Mouse (Mus musculus): ENCODE measurements at regions not wholly inside any gene's neighbourhood (a gene's known extent, or its start where the extent isn't known, plus 50 kb on each side); places are given as distances from the start of the nearest gene placed in this dataset.
"Not testable (repeated sequence)": the region's sequence is repeated elsewhere in the genome, so short reads cannot be mapped to it uniquely, and the experiment has no call there.

- H3K9me3 ChIP-seq (replicated peaks); H3K27ac ChIP-seq (replicated peaks); H3K36me3 ChIP-seq; H3K4me1 ChIP-seq; H3K4me3 ChIP-seq; DNase-seq (ENCODE audit: low spot score); H3K27me3 ChIP-seq (ENCODE audit: low read depth, poor library complexity, severe bottlenecking): not testable (repeated sequence)
- 82% methylated on average over 1 of the region's 2 CpGs for WGBS
Measured at GRCm38 (mm10) chr14:53357498-53357897, 861.9 kb upstream of the Olfr1507 start.

- not testable (repeated sequence) for H3K27me3 ChIP-seq (ENCODE audit: low read depth, poor library complexity, severe bottlenecking); H3K36me3 ChIP-seq; H3K4me1 ChIP-seq; H3K9me3 ChIP-seq (replicated peaks); H3K27ac ChIP-seq (replicated peaks); H3K4me3 ChIP-seq; DNase-seq (ENCODE audit: low spot score)
- WGBS, result no CpG with 5 or more reads among the region's 1 CpGs
Measured at GRCm38 (mm10) chr14:53356783-53357182, 861.2 kb upstream of the Olfr1507 start.

- DNase-seq (ENCODE audit: low spot score); H3K4me3 ChIP-seq; H3K4me1 ChIP-seq; H3K36me3 ChIP-seq; H3K27ac ChIP-seq (replicated peaks); H3K9me3 ChIP-seq (replicated peaks); H3K27me3 ChIP-seq (ENCODE audit: low read depth, poor library complexity, severe bottlenecking): not testable (repeated sequence)
- WGBS, result 83% methylated on average over 3 of the region's 3 CpGs
Measured at GRCm38 (mm10) chr14:53351457-53351856, 855.9 kb upstream of the Olfr1507 start.

- not testable (repeated sequence) for H3K9me3 ChIP-seq (replicated peaks); H3K27me3 ChIP-seq (ENCODE audit: low read depth, poor library complexity, severe bottlenecking); H3K4me3 ChIP-seq; H3K36me3 ChIP-seq; DNase-seq (ENCODE audit: low spot score); H3K4me1 ChIP-seq; H3K27ac ChIP-seq (replicated peaks)
- WGBS, result 89% methylated on average over 1 of the region's 1 CpGs
Measured at GRCm38 (mm10) chr14:53350780-53351179, 855.2 kb upstream of the Olfr1507 start.

GRCm38 (mm10) chr14:53349111-53349510 lies 853.6 kb upstream of the Olfr1507 start:
- not testable (repeated sequence) for H3K4me1 ChIP-seq; H3K9me3 ChIP-seq (replicated peaks); H3K4me3 ChIP-seq; H3K36me3 ChIP-seq; H3K27ac ChIP-seq (replicated peaks); H3K27me3 ChIP-seq (ENCODE audit: low read depth, poor library complexity, severe bottlenecking)
- peak; percentile 10 for DNase-seq (ENCODE audit: low spot score)

- H3K36me3 ChIP-seq; H3K4me3 ChIP-seq; H3K9me3 ChIP-seq (replicated peaks); H3K4me1 ChIP-seq; H3K27me3 ChIP-seq (ENCODE audit: low read depth, poor library complexity, severe bottlenecking); H3K27ac ChIP-seq (replicated peaks): not testable (repeated sequence)
- WGBS, result 50% methylated on average over 2 of the region's 2 CpGs
- peak; percentile 11 for DNase-seq (ENCODE audit: low spot score)
Measured at GRCm38 (mm10) chr14:53345568-53345967, 850.0 kb upstream of the Olfr1507 start.

- not testable (repeated sequence) for DNase-seq (ENCODE audit: low spot score); H3K36me3 ChIP-seq; H3K4me1 ChIP-seq; H3K9me3 ChIP-seq (replicated peaks); H3K4me3 ChIP-seq; H3K27ac ChIP-seq (replicated peaks); H3K27me3 ChIP-seq (ENCODE audit: low read depth, poor library complexity, severe bottlenecking)
- 85% methylated on average over 5 of the region's 5 CpGs for WGBS
Measured at GRCm38 (mm10) chr14:53343849-53344248, 848.3 kb upstream of the Olfr1507 start.

GRCm38 (mm10) chr14:53339167-53339566 lies 843.6 kb upstream of the Olfr1507 start:
- not testable (repeated sequence) for H3K4me1 ChIP-seq; H3K36me3 ChIP-seq; H3K27ac ChIP-seq (replicated peaks); H3K27me3 ChIP-seq (ENCODE audit: low read depth, poor library complexity, severe bottlenecking); H3K9me3 ChIP-seq (replicated peaks); DNase-seq (ENCODE audit: low spot score); H3K4me3 ChIP-seq
- 78% methylated on average over 1 of the region's 4 CpGs for WGBS

GRCm38 (mm10) chr14:53337446-53337845 lies 841.9 kb upstream of the Olfr1507 start:
- H3K4me1 ChIP-seq; DNase-seq (ENCODE audit: low spot score); H3K36me3 ChIP-seq; H3K4me3 ChIP-seq; H3K27me3 ChIP-seq (ENCODE audit: low read depth, poor library complexity, severe bottlenecking); H3K9me3 ChIP-seq (replicated peaks); H3K27ac ChIP-seq (replicated peaks): not testable (repeated sequence)
- WGBS, result 57% methylated on average over 3 of the region's 8 CpGs

- not testable (repeated sequence) for H3K9me3 ChIP-seq (replicated peaks); DNase-seq (ENCODE audit: low spot score); H3K27me3 ChIP-seq (ENCODE audit: low read depth, poor library complexity, severe bottlenecking); H3K36me3 ChIP-seq; H3K27ac ChIP-seq (replicated peaks); H3K4me3 ChIP-seq; H3K4me1 ChIP-seq
- 0% methylated on average over 1 of the region's 2 CpGs for WGBS
Measured at GRCm38 (mm10) chr14:53336705-53337104, 841.2 kb upstream of the Olfr1507 start.

- H3K27ac ChIP-seq (replicated peaks); H3K4me1 ChIP-seq; DNase-seq (ENCODE audit: low spot score); H3K4me3 ChIP-seq; H3K36me3 ChIP-seq; H3K27me3 ChIP-seq (ENCODE audit: low read depth, poor library complexity, severe bottlenecking); H3K9me3 ChIP-seq (replicated peaks): not testable (repeated sequence)
- no CpG with 5 or more reads among the region's 4 CpGs for WGBS
Measured at GRCm38 (mm10) chr14:53334451-53334850, 838.9 kb upstream of the Olfr1507 start.

- not testable (repeated sequence) for H3K9me3 ChIP-seq (replicated peaks); H3K27ac ChIP-seq (replicated peaks); DNase-seq (ENCODE audit: low spot score); H3K27me3 ChIP-seq (ENCODE audit: low read depth, poor library complexity, severe bottlenecking); H3K36me3 ChIP-seq; H3K4me3 ChIP-seq; H3K4me1 ChIP-seq
Measured at GRCm38 (mm10) chr14:53331153-53331552, 835.6 kb upstream of the Olfr1507 start.

GRCm38 (mm10) chr14:53324367-53324766 lies 828.8 kb upstream of the Olfr1507 start:
- H3K36me3 ChIP-seq; H3K27ac ChIP-seq (replicated peaks); H3K27me3 ChIP-seq (ENCODE audit: low read depth, poor library complexity, severe bottlenecking); H3K4me3 ChIP-seq; H3K9me3 ChIP-seq (replicated peaks); H3K4me1 ChIP-seq; DNase-seq (ENCODE audit: low spot score): not testable (repeated sequence)
- WGBS, result no CpG with 5 or more reads among the region's 7 CpGs

- H3K27me3 ChIP-seq (ENCODE audit: low read depth, poor library complexity, severe bottlenecking); H3K4me1 ChIP-seq; DNase-seq (ENCODE audit: low spot score); H3K27ac ChIP-seq (replicated peaks); H3K9me3 ChIP-seq (replicated peaks); H3K36me3 ChIP-seq; H3K4me3 ChIP-seq: not testable (repeated sequence)
- WGBS, result no CpG with 5 or more reads among the region's 9 CpGs
Measured at GRCm38 (mm10) chr14:53318512-53319309, 823.2 kb upstream of the Olfr1507 start.
